Mouse (Mus musculus): ENCODE results near the gene A830005F24Rik. TPM values are rescaled to one million over a fixed set of nuclear protein-coding genes. Genes with fewer than 3 reads are reported as not detected.
"Not testable (repeated sequence)": the region's sequence is repeated elsewhere in the genome, so short reads cannot be mapped to it uniquely, and the experiment has no call there.

The A830005F24Rik gene
- total RNA-seq (2021), result not detected

GRCm38 (mm10) chr13:48513003-48513929 is at the start of gene A830005F24Rik, which contains the start of gene Zfp169:
Gene A830005F24Rik (plus strand): TSS chr13:48513570.
Gene Zfp169 (minus strand): TSS chr13:48513451.
- peak; percentile 79 for DNase-seq

GRCm38 (mm10) chr13:48464170-48464569 is 49.2 kb upstream of the A830005F24Rik start:
- peak; percentile 80 for DNase-seq

GRCm38 (mm10) chr13:48466186-48466585 is 47.2 kb upstream of the A830005F24Rik start:
- no peak for DNase-seq

- DNase-seq, result no peak
Measured at GRCm38 (mm10) chr13:48468656-48469180, 44.7 kb upstream of the A830005F24Rik start.

- no peak for DNase-seq
Measured at GRCm38 (mm10) chr13:48483606-48484005, 29.8 kb upstream of the A830005F24Rik start.

- DNase-seq, result no peak
Measured at GRCm38 (mm10) chr13:48490396-48491182, 22.8 kb upstream of the A830005F24Rik start.

GRCm38 (mm10) chr13:48493183-48493582 is 20.2 kb upstream of the A830005F24Rik start:
- DNase-seq, result no peak

GRCm38 (mm10) chr13:48497693-48498221 is 15.6 kb upstream of the A830005F24Rik start:
- DNase-seq, result peak; percentile 79

GRCm38 (mm10) chr13:48498676-48499075 is 14.7 kb upstream of the A830005F24Rik start:
- DNase-seq, result peak; percentile 66

- DNase-seq, result no peak
Measured at GRCm38 (mm10) chr13:48502422-48502821, 10.9 kb upstream of the A830005F24Rik start.

- DNase-seq, result no peak
Measured at GRCm38 (mm10) chr13:48508661-48509060, 4.7 kb upstream of the A830005F24Rik start.

- DNase-seq, result no peak
Measured at GRCm38 (mm10) chr13:48515861-48516260, 2.5 kb downstream of the A830005F24Rik start.

GRCm38 (mm10) chr13:48519122-48519521 is 5.8 kb downstream of the A830005F24Rik start:
- not testable (repeated sequence) for DNase-seq

GRCm38 (mm10) chr13:48525745-48526144 is 12.4 kb downstream of the A830005F24Rik start:
- DNase-seq, result no peak

GRCm38 (mm10) chr13:48528123-48528871 is 14.9 kb downstream of the A830005F24Rik start:
- peak; percentile 70 for DNase-seq

- no peak for DNase-seq
Measured at GRCm38 (mm10) chr13:48529028-48529427, 15.7 kb downstream of the A830005F24Rik start.

- peak; percentile 58 for DNase-seq
Measured at GRCm38 (mm10) chr13:48530685-48531084, 17.3 kb downstream of the A830005F24Rik start.

- DNase-seq, result no peak
Measured at GRCm38 (mm10) chr13:48531448-48531847, 18.1 kb downstream of the A830005F24Rik start.

GRCm38 (mm10) chr13:48533441-48533840 is 20.1 kb downstream of the A830005F24Rik start:
- DNase-seq, result no peak

GRCm38 (mm10) chr13:48540488-48540887 is 27.1 kb downstream of the A830005F24Rik start:
- no peak for DNase-seq

GRCm38 (mm10) chr13:48544391-48544790 is 31.0 kb downstream of the A830005F24Rik start:
- no peak for DNase-seq

GRCm38 (mm10) chr13:48544867-48545266 is 31.5 kb downstream of the A830005F24Rik start:
- DNase-seq, result no peak

Measured in heart, postnatal 4 days (tissue).